8 mouse cellular contexts compared by ENCODE assay signal in genomic region chr2:26236681-26237289, GRCm38 (mm10). TPM values are rescaled to one million over a fixed set of nuclear protein-coding genes. Genes with fewer than 3 reads are reported as not detected.
A peak's percentile ranks its signal among the peaks of the same experiment; 100 is the strongest.
DNase-seq lines count a peak whose midpoint lies in the region; ATAC-seq and TF ChIP-seq lines count a peak whose summit lies in the region.

No protein-coding gene starts in this region.

- TF ChIP-seq POLR2A in embryonic fibroblast, embryonic 13.5 days (IDR thresholded peaks at IDR 0.05; ENCODE audit: low read depth, low read length), result no peak

- H3K36me3 ChIP-seq in heart, embryonic 15.5 days, result no peaks in the 10 kb centered on the region
- H3K36me3 ChIP-seq in intestine, postnatal 0 days (ENCODE audit: control insufficient read depth, insufficient read depth), result no peaks in the 10 kb centered on the region
- H3K36me3 ChIP-seq in midbrain, postnatal 0 days (ENCODE audit: insufficient read depth, low read length), result 0 out of 2 replicates have a peak, but pooled peaks cover 2% of the 10 kb centered on the region

- H3K9ac ChIP-seq in heart, embryonic 15.5 days, result peak overlapping the region; percentile 73
- H3K9ac ChIP-seq in intestine, postnatal 0 days (ENCODE audit: low read depth, low read length), result peak overlapping the region; percentile 80
- H3K9ac ChIP-seq in midbrain, postnatal 0 days (replicated peaks; ENCODE audit: low read length, poor library complexity, severe bottlenecking), result peak overlapping the region; percentile 93

- peak overlapping the region; percentile 44 for H3K27ac ChIP-seq in heart, embryonic 15.5 days
- no peak overlapping the region for H3K27ac ChIP-seq in embryonic fibroblast, embryonic 13.5 days (ENCODE audit: insufficient read depth, low read length)
- peak overlapping the region; percentile 74 for H3K27ac ChIP-seq in intestine, postnatal 0 days (ENCODE audit: low read depth, low read length)
- H3K27ac ChIP-seq in midbrain, postnatal 0 days (ENCODE audit: low read depth, low read length), result peak overlapping the region; percentile 88

- H3K4me2 ChIP-seq in heart, embryonic 15.5 days, result peak overlapping the region; percentile 91
- H3K4me2 ChIP-seq in intestine, postnatal 0 days (replicated peaks; ENCODE audit: low read depth), result peak overlapping the region; percentile 91
- peak overlapping the region; percentile 83 for H3K4me2 ChIP-seq in midbrain, postnatal 0 days (ENCODE audit: low read depth, low read length, poor library complexity, severe bottlenecking)

- no peak for DNase-seq in heart, adult 8-10 months (ENCODE audit: low spot score)
- peak; percentile 16 for DNase-seq in ES-CJ7 (ENCODE audit: low read depth, low spot score)
- peak; percentile 30 for DNase-seq in midbrain, postnatal 0 days (ENCODE audit: low spot score)
- DNase-seq in adrenal gland, postnatal 25 days, result no peak

- no peak for TF ChIP-seq CTCF in embryonic fibroblast, embryonic 13.5 days (IDR thresholded peaks at IDR 0.05; ENCODE audit: borderline replicate concordance, insufficient read depth, low read length)
- TF ChIP-seq CTCF in intestine, postnatal 0 days (IDR thresholded peaks at IDR 0.05; ENCODE audit: low read depth), result no peak
- TF ChIP-seq CTCF in midbrain, postnatal 0 days (IDR thresholded peaks at IDR 0.05), result no peak

- peak; percentile 30 for ATAC-seq in heart, embryonic 15.5 days (replicated peaks; ENCODE audit: insufficient number of reproducible peaks, insufficient read depth, low FRiP score, low read depth)
- peak; percentile 24; the same call in 1 of the 2 replicates for ATAC-seq in intestine, postnatal 0 days
- peak; percentile 42 for ATAC-seq in midbrain, postnatal 0 days (ENCODE audit: low FRiP score)
- no peak for ATAC-seq in monocyte, adult 5-6 weeks (replicated peaks; ENCODE audit: insufficient number of reproducible peaks, low FRiP score, low TSS enrichment, poor library complexity, severe bottlenecking)

- H3K4me1 ChIP-seq in heart, embryonic 15.5 days (replicated peaks), result peaks cover 34% of the 10 kb centered on the region
- peaks cover 2% of the 10 kb centered on the region; the same call in 1 of the 2 replicates for H3K4me1 ChIP-seq in embryonic fibroblast, embryonic 13.5 days (ENCODE audit: control insufficient read depth, insufficient read depth, low read length)
- peaks cover 19% of the 10 kb centered on the region for H3K4me1 ChIP-seq in intestine, postnatal 0 days (replicated peaks; ENCODE audit: control insufficient read depth, insufficient read depth, low read length)
- H3K4me1 ChIP-seq in midbrain, postnatal 0 days (ENCODE audit: insufficient read depth, low read length), result no peaks in the 10 kb centered on the region

- H3K9me3 ChIP-seq in heart, embryonic 15.5 days (replicated peaks), result no peaks in the 10 kb centered on the region
- H3K9me3 ChIP-seq in intestine, postnatal 0 days (ENCODE audit: control insufficient read depth), result no peaks in the 10 kb centered on the region
- H3K9me3 ChIP-seq in midbrain, postnatal 0 days (ENCODE audit: low read length), result no peaks in the 10 kb centered on the region

- no peaks in the 10 kb centered on the region for H3K27me3 ChIP-seq in heart, embryonic 15.5 days
- H3K27me3 ChIP-seq in intestine, postnatal 0 days (replicated peaks; ENCODE audit: control insufficient read depth, insufficient read depth, low read length), result no peaks in the 10 kb centered on the region
- H3K27me3 ChIP-seq in midbrain, postnatal 0 days (ENCODE audit: insufficient read depth, low read length), result no peaks in the 10 kb centered on the region

- H3K4me3 ChIP-seq in heart, embryonic 15.5 days, result peak overlapping the region; percentile 78
- peak overlapping the region; percentile 72 for H3K4me3 ChIP-seq in embryonic fibroblast, embryonic 13.5 days (ENCODE audit: insufficient read depth, low read length)
- H3K4me3 ChIP-seq in intestine, postnatal 0 days (ENCODE audit: low read depth, low read length), result peak overlapping the region; percentile 81
- peak overlapping the region; percentile 95 for H3K4me3 ChIP-seq in midbrain, postnatal 0 days (ENCODE audit: low read depth, low read length)

- under 1% methylated on average over 50 of the region's 51 CpGs for WGBS in heart, embryonic 15.5 days
- under 1% methylated on average over 47 of the region's 51 CpGs for WGBS in intestine, postnatal 0 days
- 0% methylated on average over 44 of the region's 51 CpGs for WGBS in midbrain, postnatal 0 days

RNA-seq across cellular contexts. Expression of gene Qsox2, which starts 0.5 kb away (rescaled TPM):
- polyA plus RNA-seq in heart, embryonic 15.5 days (2015; fragmentation: Nextera tagmentation; extraction: Ambion mirVana), result 8.8 and 14.3 TPM in 2 replicates
- 10 to 100 TPM; 13.4 to 20.0 (median 15.9) TPM for total RNA-seq in heart, adult 8-10 months (2022)
- 19.5 and 19.9 TPM in 2 replicates for polyA plus RNA-seq in embryonic fibroblast, embryonic 13.5 days (2011; ENCODE audit: insufficient read length, low read depth, missing spikeins)
- 7.0 and 7.5 TPM in 2 replicates for polyA plus RNA-seq in intestine, postnatal 0 days (2015; fragmentation: Nextera tagmentation; extraction: Ambion mirVana)
- total RNA-seq in midbrain, postnatal 0 days (2014; rRNA removed), result 19.2 and 25.6 TPM in 2 replicates
- 8.4 and 9.9 TPM in 2 replicates for polyA plus RNA-seq in midbrain, postnatal 0 days (2015; fragmentation: Nextera tagmentation; extraction: Ambion mirVana)
- total RNA-seq in monocyte, adult 5-6 weeks (2017), result 2.8 to 5.5 TPM (median 3.6 TPM) in 3 replicates
- total RNA-seq in adrenal gland, postnatal 25 days (2021), result 17.5 and 19.7 TPM in 2 replicates

RNA-seq across cellular contexts. Expression of gene Lhx3, which starts 28.7 kb away (rescaled TPM):
- not detected in 2 replicates for polyA plus RNA-seq in heart, embryonic 15.5 days (2015; fragmentation: Nextera tagmentation; extraction: Ambion mirVana)
- not detected for total RNA-seq in heart, adult 8-10 months (2022)
- polyA plus RNA-seq in embryonic fibroblast, embryonic 13.5 days (2011; ENCODE audit: insufficient read length, low read depth, missing spikeins), result not detected in 2 replicates
- polyA plus RNA-seq in intestine, postnatal 0 days (2015; fragmentation: Nextera tagmentation; extraction: Ambion mirVana), result 0.10 TPM in 1 of 2 replicates, not detected in the other
- total RNA-seq in midbrain, postnatal 0 days (2014; rRNA removed), result 0.38 TPM in 1 of 2 replicates, not detected in the other
- polyA plus RNA-seq in midbrain, postnatal 0 days (2015; fragmentation: Nextera tagmentation; extraction: Ambion mirVana), result 0.12 TPM in 1 of 2 replicates, not detected in the other
- total RNA-seq in monocyte, adult 5-6 weeks (2017), result not detected in 3 replicates
- total RNA-seq in adrenal gland, postnatal 25 days (2021), result 0.48 and 0.76 TPM in 2 replicates

RNA-seq across cellular contexts. Expression of gene Ccdc187, which starts 57.6 kb away (rescaled TPM):
- polyA plus RNA-seq in heart, embryonic 15.5 days (2015; fragmentation: Nextera tagmentation; extraction: Ambion mirVana), result 0.08 and 0.15 TPM in 2 replicates
- under 1 TPM; 0.08 to 0.17 (median 0.14) TPM for total RNA-seq in heart, adult 8-10 months (2022)
- polyA plus RNA-seq in embryonic fibroblast, embryonic 13.5 days (2011; ENCODE audit: insufficient read length, low read depth, missing spikeins), result not detected in 2 replicates
- 0.09 and 0.21 TPM in 2 replicates for polyA plus RNA-seq in intestine, postnatal 0 days (2015; fragmentation: Nextera tagmentation; extraction: Ambion mirVana)
- total RNA-seq in midbrain, postnatal 0 days (2014; rRNA removed), result 2.8 and 3.7 TPM in 2 replicates
- polyA plus RNA-seq in midbrain, postnatal 0 days (2015; fragmentation: Nextera tagmentation; extraction: Ambion mirVana), result 0.16 and 0.23 TPM in 2 replicates
- total RNA-seq in monocyte, adult 5-6 weeks (2017), result not detected in 3 replicates
- total RNA-seq in adrenal gland, postnatal 25 days (2021), result 0.62 and 1.5 TPM in 2 replicates

Comparison
In these comparisons a context has a peak if more than half of its experiments do, and no peak if none do; other contexts are left out.
1. DNase-seq: peak in ES-CJ7 (single experiment) and midbrain, postnatal 0 days (single experiment); none in heart, adult 8-10 months (single experiment) and adrenal gland, postnatal 25 days (single experiment).
2. Peak in every context shown above with its lines, with median percentiles within 50 percentile points of each other: H3K4me2 ChIP-seq, H3K4me3 ChIP-seq and H3K9ac ChIP-seq.